Mouse (Mus musculus): ENCODE data around the gene Trh. TPM values are rescaled to one million over a fixed set of nuclear protein-coding genes. Genes with fewer than 3 reads are reported as not detected.

The Trh gene
- polyA plus RNA-seq, 1 experiment: not detected

DNA sequence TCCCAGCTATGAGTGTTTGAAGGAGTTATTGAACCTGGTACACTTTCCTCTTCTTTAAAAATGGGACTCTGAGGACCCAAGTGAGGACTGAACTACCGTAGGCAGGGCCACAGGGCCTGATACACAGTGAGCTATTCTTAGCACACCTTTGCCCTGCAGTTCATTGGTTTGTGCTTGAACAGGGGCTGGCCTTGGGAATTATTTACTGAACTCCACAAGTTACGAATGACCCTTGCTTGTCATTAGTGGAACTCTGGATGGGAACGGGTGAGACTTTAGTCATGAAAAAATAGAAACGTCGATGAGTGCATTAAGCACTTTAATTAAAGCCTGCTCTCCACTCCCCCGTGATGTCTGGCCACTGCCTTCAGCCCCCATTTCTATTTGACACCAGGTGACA, 22.8 kb downstream of the Trh start:
- Histone ChIP-seq H3K4me3 (no peak overlapping the region), H3K79me2 (ENCODE audit: control insufficient read depth, insufficient read depth) (no peaks in the 10 kb centered on the region), H3K4me2 (ENCODE audit: low read depth) (no peak overlapping the region), H3ac (ENCODE audit: control insufficient read depth, insufficient read length) (no peak overlapping the region), H3K36me3 (ENCODE audit: control insufficient read depth, insufficient read depth) (no peaks in the 10 kb centered on the region), H3K27me3 (ENCODE audit: control insufficient read depth, insufficient read depth, insufficient read length) (peaks cover 25% of the 10 kb centered on the region)
- TF ChIP-seq REST (IDR thresholded peaks at IDR 0.05; ENCODE audit: insufficient read depth, insufficient read length) (no peak), POLR2AphosphoS2 (IDR thresholded peaks at IDR 0.05; ENCODE audit: insufficient read length, low read depth) (no peak), USF1 (IDR thresholded peaks at IDR 0.05; ENCODE audit: low read depth) (no peak), SRF (IDR thresholded peaks at IDR 0.05; ENCODE audit: control insufficient read depth, insufficient read length, low read depth) (no peak), POLR2A (IDR thresholded peaks at IDR 0.05; ENCODE audit: insufficient read length, low read depth) (no peak), MYOG (IDR thresholded peaks at IDR 0.05; ENCODE audit: control insufficient read depth in 1 of 3, insufficient read depth in 1 of 3, insufficient read length in 2 of 3, low read depth in 2 of 3) (no peak), TCF12 (IDR thresholded peaks at IDR 0.05; ENCODE audit: insufficient read depth, poor library complexity, severe bottlenecking) (no peak), TCF3 (IDR thresholded peaks at IDR 0.05; ENCODE audit: insufficient read length, low read depth) (no peak)

DNA sequence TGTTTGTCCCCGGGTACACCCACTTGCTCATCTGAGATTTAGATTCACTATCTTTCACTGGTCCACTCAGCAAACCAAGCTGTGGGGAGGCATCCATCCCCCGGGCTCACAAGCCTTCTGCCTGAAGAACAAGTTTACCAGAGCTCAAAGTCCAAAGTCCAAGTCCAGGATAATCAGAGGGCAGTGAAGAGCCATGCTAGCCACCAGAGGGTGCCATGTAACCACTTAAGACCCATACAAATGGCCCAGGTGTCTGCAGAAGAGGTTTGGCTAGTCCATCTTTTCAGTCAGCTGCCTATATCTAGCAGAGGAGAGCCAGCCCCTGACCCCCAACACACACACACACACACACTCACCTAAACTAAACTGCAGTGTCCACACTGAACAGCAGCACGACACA, 25.0 kb downstream of the Trh start:
- H3K79me2 ChIP-seq (ENCODE audit: control insufficient read depth, insufficient read depth): no peaks in the 10 kb centered on the region
- no peak overlapping the region for H3K4me2 ChIP-seq (ENCODE audit: low read depth)
- no peak overlapping the region for H3ac ChIP-seq (ENCODE audit: control insufficient read depth, insufficient read length)
- no peaks in the 10 kb centered on the region for H3K36me3 ChIP-seq (ENCODE audit: control insufficient read depth, insufficient read depth)
- no peak overlapping the region for H3K4me3 ChIP-seq
- peaks cover 25% of the 10 kb centered on the region for H3K27me3 ChIP-seq (ENCODE audit: control insufficient read depth, insufficient read depth, insufficient read length)
- TF ChIP-seq REST (IDR thresholded peaks at IDR 0.05; ENCODE audit: insufficient read depth, insufficient read length) (no peak), CEBPB (IDR thresholded peaks at IDR 0.05; ENCODE audit: insufficient read depth, poor library complexity, severe bottlenecking) (no peak), MYOG (IDR thresholded peaks at IDR 0.05; ENCODE audit: control insufficient read depth in 1 of 3, insufficient read depth in 1 of 3, insufficient read length in 2 of 3, low read depth in 2 of 3) (no peak), TCF12 (IDR thresholded peaks at IDR 0.05; ENCODE audit: insufficient read depth, poor library complexity, severe bottlenecking) (no peak), USF1 (IDR thresholded peaks at IDR 0.05; ENCODE audit: low read depth) (no peak), MAX (IDR thresholded peaks at IDR 0.05; ENCODE audit: low read depth) (no peak), SRF (IDR thresholded peaks at IDR 0.05; ENCODE audit: control insufficient read depth, insufficient read length, low read depth) (no peak), E2F4 (IDR thresholded peaks at IDR 0.05; ENCODE audit: insufficient read depth) (no peak), POLR2A (IDR thresholded peaks at IDR 0.05; ENCODE audit: insufficient read length, low read depth) (no peak)

- peaks cover 20% of the 10 kb centered on the region for H3K79me2 ChIP-seq (ENCODE audit: control insufficient read depth, insufficient read depth)
- H3K4me2 ChIP-seq (ENCODE audit: low read depth): peak within 1 kb of the TSS; percentile 98
- TF ChIP-seq MYOD1 (IDR thresholded peaks at IDR 0.05; ENCODE audit: control insufficient read depth in 1 of 3, insufficient read length in 2 of 3, low read depth in 2 of 3) (no peak), POLR2A (IDR thresholded peaks at IDR 0.05; ENCODE audit: insufficient read length, low read depth) (peak; percentile 79), E2F4 (IDR thresholded peaks at IDR 0.05; ENCODE audit: insufficient read depth) (no peak), REST (IDR thresholded peaks at IDR 0.05; ENCODE audit: insufficient read depth, insufficient read length) (no peak), MYOG (IDR thresholded peaks at IDR 0.05; ENCODE audit: control insufficient read depth in 1 of 3, insufficient read depth in 1 of 3, insufficient read length in 2 of 3, low read depth in 2 of 3) (peak in 1 of 3 experiments; percentile 20), SRF (IDR thresholded peaks at IDR 0.05; ENCODE audit: control insufficient read depth, insufficient read length, low read depth) (peak; percentile 76), POLR2AphosphoS2 (IDR thresholded peaks at IDR 0.05; ENCODE audit: insufficient read length, low read depth) (peak; percentile 50)
- peak within 1 kb of the TSS; percentile 89 for H3ac ChIP-seq (ENCODE audit: control insufficient read depth, insufficient read length)
- peaks cover 3% of the 10 kb centered on the region for H3K27me3 ChIP-seq (ENCODE audit: control insufficient read depth, insufficient read depth, insufficient read length)
- peak within 1 kb of the TSS; percentile 92 for H3K4me3 ChIP-seq
- H3K36me3 ChIP-seq (ENCODE audit: control insufficient read depth, insufficient read depth): no peaks in the 10 kb centered on the region
These were observed 29.5 kb downstream of the Trh start, which contains the start of gene Rbsn for GRCm38 (mm10) chr6:92214773-92215449. Gene Rbsn, minus strand, starts transcription at chr6:92214925.

- Histone ChIP-seq H3K4me3 (peak overlapping the region; percentile 92), H3K79me2 (ENCODE audit: control insufficient read depth, insufficient read depth) (peaks cover 20% of the 10 kb centered on the region), H3K36me3 (ENCODE audit: control insufficient read depth, insufficient read depth) (no peaks in the 10 kb centered on the region), H3ac (ENCODE audit: control insufficient read depth, insufficient read length) (peak overlapping the region; percentile 89), H3K4me2 (ENCODE audit: low read depth) (peak overlapping the region; percentile 88), H3K27me3 (ENCODE audit: control insufficient read depth, insufficient read depth, insufficient read length) (no peaks in the 10 kb centered on the region)
- TF ChIP-seq E2F4 (IDR thresholded peaks at IDR 0.05; ENCODE audit: insufficient read depth): no peak
- no peak for TF ChIP-seq SRF (IDR thresholded peaks at IDR 0.05; ENCODE audit: control insufficient read depth, insufficient read length, low read depth)
- TF ChIP-seq POLR2A (IDR thresholded peaks at IDR 0.05; ENCODE audit: insufficient read length, low read depth): no peak
- no peak for TF ChIP-seq REST (IDR thresholded peaks at IDR 0.05; ENCODE audit: insufficient read depth, insufficient read length)
- TF ChIP-seq MYOG (IDR thresholded peaks at IDR 0.05; ENCODE audit: control insufficient read depth in 1 of 3, insufficient read depth in 1 of 3, insufficient read length in 2 of 3, low read depth in 2 of 3): peak in 1 of 3 experiments; percentile 12
- no peak for TF ChIP-seq TCF3 (IDR thresholded peaks at IDR 0.05; ENCODE audit: insufficient read length, low read depth)
- TF ChIP-seq USF1 (IDR thresholded peaks at IDR 0.05; ENCODE audit: low read depth): no peak
- no peak for TF ChIP-seq CEBPB (IDR thresholded peaks at IDR 0.05; ENCODE audit: insufficient read depth, poor library complexity, severe bottlenecking)
- no peak for TF ChIP-seq TCF12 (IDR thresholded peaks at IDR 0.05; ENCODE audit: insufficient read depth, poor library complexity, severe bottlenecking)
- peak in 1 of 3 experiments; percentile 19 for TF ChIP-seq MYOD1 (IDR thresholded peaks at IDR 0.05; ENCODE audit: control insufficient read depth in 1 of 3, insufficient read length in 2 of 3, low read depth in 2 of 3)
- TF ChIP-seq MAX (IDR thresholded peaks at IDR 0.05; ENCODE audit: low read depth): no peak
- TF ChIP-seq POLR2AphosphoS2 (IDR thresholded peaks at IDR 0.05; ENCODE audit: insufficient read length, low read depth): no peak
These were observed 30.2 kb downstream of the Trh start for GRCm38 (mm10) chr6:92214055-92214772.

All from myocyte (in vitro differentiated cells).